Mouse (Mus musculus): ENCODE measurements at regions not wholly inside any gene's neighbourhood (a gene's known extent, or its start where the extent isn't known, plus 50 kb on each side); places are given as distances from the start of the nearest gene placed in this dataset.

GRCm38 (mm10) chr7:142835319-142835718, 92.1 kb upstream of the Ins2 start:
- intact Hi-C loops (cut with DNase I): no loop called here
- DNase-seq (ENCODE audit: low spot score in 2 of 2): no peak

GRCm38 (mm10) chr7:142830969-142831673, 87.9 kb upstream of the Ins2 start:
- no peak for DNase-seq (ENCODE audit: low spot score in 2 of 2)
- intact Hi-C loops (cut with DNase I): no loop called here

GRCm38 (mm10) chr7:142810711-142811110, 67.5 kb upstream of the Ins2 start:
- no peak for DNase-seq (ENCODE audit: low spot score in 2 of 2)
- intact Hi-C loops (cut with DNase I): no loop called here

- peak; percentile 17 to 27 for DNase-seq (ENCODE audit: low spot score in 2 of 2)
- intact Hi-C loops (cut with DNase I): loop anchor here (2.0 kb wide), 1 partner anchor 51 kb away; no protein-coding TSS in a partner anchor
Measured at GRCm38 (mm10) chr7:142799424-142799823, 56.2 kb upstream of the Ins2 start.

- intact Hi-C loops (cut with DNase I): no loop called here
- DNase-seq (ENCODE audit: low spot score in 2 of 2): no peak
Measured at GRCm38 (mm10) chr7:142794481-142794880, 51.3 kb upstream of the Ins2 start.

All from left cerebral cortex, postnatal 36 days (tissue).